Mouse (Mus musculus) hindbrain, embryonic 15.5 days (tissue): ENCODE data around the gene Fkbp10. TPM values are rescaled to one million over a fixed set of nuclear protein-coding genes. Genes with fewer than 3 reads are reported as not detected.

Experiments used
- ATAC-seq: fragments of 200-750 bp; cut with Nextera tagmentation; 2 replicates; pipeline ENCODE4 v1.8.0; 2017; ENCODE audit warnings: low read depth, moderate number of reproducible peaks, moderate TSS enrichment; ENCODE audit not compliant: low FRiP score
- H3K27ac ChIP-seq: fragments of 300-500 bp; sonication (generic); replicated peaks from 2 replicates; pipeline ENCODE4 v1.5.1; 2015; ENCODE audit warnings: mild to moderate bottlenecking, inconsistent platforms
- H3K27me3 ChIP-seq: fragments of 300-500 bp; sonication (generic); 2 replicates; pipeline ENCODE4 v1.6.1; 2015; ENCODE audit warnings: control low read depth, inconsistent platforms
- H3K36me3 ChIP-seq: fragments of 300-500 bp; sonication (generic); 2 replicates; pipeline ENCODE4 v1.6.1; 2015; ENCODE audit warnings: control low read depth, inconsistent platforms
- H3K4me1 ChIP-seq: fragments of 300-500 bp; sonication (generic); replicated peaks from 2 replicates; pipeline ENCODE4 v1.6.1; 2015; ENCODE audit warnings: control low read depth, inconsistent platforms
- H3K4me2 ChIP-seq: fragments of 300-500 bp; sonication (generic); 2 replicates; pipeline ENCODE4 v1.6.1; 2015; ENCODE audit warnings: moderate library complexity, mild to moderate bottlenecking, inconsistent platforms
- H3K4me3 ChIP-seq: fragments of 300-500 bp; sonication (generic); 2 replicates; pipeline ENCODE4 v1.5.1; 2015; ENCODE audit warnings: mild to moderate bottlenecking, inconsistent platforms
- H3K9ac ChIP-seq: fragments of 300-500 bp; sonication (generic); 2 replicates; pipeline ENCODE4 v1.6.1; 2015; ENCODE audit warnings: inconsistent platforms
- H3K9me3 ChIP-seq: fragments of 300-500 bp; sonication (generic); 2 replicates; pipeline ENCODE4 v1.6.1; 2016; ENCODE audit warnings: control low read depth, inconsistent platforms
- WGBS: fragments of 180-500 bp; shearing (Covaris S2); methylation state at CpG from one replicate; pipeline ENCODE4 v1.1.7; 2015; 5-methylcytosine and 5-hydroxymethylcytosine counted together
- polyA plus RNA-seq: library from polyadenylated mRNA; unstranded; fragments of >200 nt; fragmentation: Nextera tagmentation; extraction: Ambion mirVana; gene quantifications from 2 replicates; pipeline ENCODE4 v1.2.1, GENCODE M21; 2015

Gene Fkbp10
- polyA plus RNA-seq, 1 experiment from 2014 or later = 27.1 TPM

DNA sequence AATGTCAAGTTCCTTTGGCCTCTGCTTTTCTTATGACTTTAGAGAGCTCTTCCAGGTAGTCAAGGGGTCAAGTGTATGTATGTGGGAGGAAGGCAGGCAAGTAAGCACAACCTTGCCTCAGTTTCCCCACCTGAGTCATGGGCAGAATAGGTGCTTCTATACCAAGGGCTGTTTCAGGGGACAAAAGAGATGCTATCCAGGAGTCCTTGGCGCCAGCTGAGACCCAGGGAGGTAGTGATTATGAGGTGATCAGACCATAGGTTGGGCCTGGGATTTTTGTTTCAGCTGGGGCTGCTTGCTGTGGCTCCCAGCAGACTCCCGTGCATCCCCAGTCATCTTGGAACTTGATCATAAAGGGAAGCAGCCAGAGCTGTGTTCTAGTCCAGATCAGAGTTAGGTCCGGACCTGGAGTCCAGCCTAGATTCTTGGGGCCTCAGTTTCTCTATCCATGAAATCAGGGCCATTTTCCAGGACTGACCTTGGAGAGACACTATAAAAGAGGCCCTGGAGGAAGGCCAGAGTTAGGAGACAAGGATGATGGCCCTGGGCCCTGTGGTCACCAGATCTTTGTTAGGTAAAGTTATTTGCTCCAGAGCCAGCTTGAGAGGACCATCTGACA lies 10.9 kb upstream of the Fkbp10 start:
- Histone ChIP-seq H3K27ac (no peak overlapping the region), H3K4me2 (no peak overlapping the region), H3K36me3 (no peaks in the 10 kb centered on the region), H3K9ac (no peak overlapping the region), H3K4me3 (no peak overlapping the region), H3K9me3 (no peaks in the 10 kb centered on the region), H3K4me1 (no peaks in the 10 kb centered on the region), H3K27me3 (no peaks in the 10 kb centered on the region)
- 90% methylated on average over 3 of the region's 3 CpGs for WGBS
- ATAC-seq = no peak

- Histone ChIP-seq H3K4me3 (no peak overlapping the region), H3K36me3 (no peaks in the 10 kb centered on the region), H3K9ac (no peak overlapping the region), H3K9me3 (no peaks in the 10 kb centered on the region), H3K27ac (no peak overlapping the region), H3K4me2 (no peak overlapping the region), H3K27me3 (no peaks in the 10 kb centered on the region), H3K4me1 (no peaks in the 10 kb centered on the region)
- ATAC-seq = no peak
- 84% methylated on average over 8 of the region's 8 CpGs for WGBS
Measured at GRCm38 (mm10) chr11:100406273-100406672, 9.2 kb upstream of the Fkbp10 start.

- Histone ChIP-seq H3K9me3 (no peaks in the 10 kb centered on the region), H3K9ac (no peak overlapping the region), H3K27me3 (no peaks in the 10 kb centered on the region), H3K4me2 (no peak overlapping the region), H3K27ac (no peak overlapping the region), H3K4me1 (peaks cover 2% of the 10 kb centered on the region; the same call in 1 of the 2 replicates), H3K4me3 (no peak overlapping the region), H3K36me3 (no peaks in the 10 kb centered on the region)
- no peak for ATAC-seq
- 81% methylated on average over 5 of the region's 5 CpGs for WGBS
Measured at GRCm38 (mm10) chr11:100406995-100407705, 8.3 kb upstream of the Fkbp10 start.

- Histone ChIP-seq H3K9ac (no peak overlapping the region), H3K9me3 (no peaks in the 10 kb centered on the region), H3K4me2 (no peak overlapping the region), H3K27me3 (no peaks in the 10 kb centered on the region), H3K27ac (no peak overlapping the region), H3K36me3 (no peaks in the 10 kb centered on the region), H3K4me3 (no peak overlapping the region), H3K4me1 (peaks cover 12% of the 10 kb centered on the region)
- WGBS = 45% methylated on average over 10 of the region's 10 CpGs
- no peak for ATAC-seq
Measured at GRCm38 (mm10) chr11:100408076-100408834, 7.2 kb upstream of the Fkbp10 start.

- H3K9me3 ChIP-seq = no peaks in the 10 kb centered on the region
- H3K36me3 ChIP-seq = no peaks in the 10 kb centered on the region
- H3K27me3 ChIP-seq = no peaks in the 10 kb centered on the region
- 93% methylated on average over 12 of the region's 12 CpGs for WGBS
- ATAC-seq = no peak
- H3K4me1 ChIP-seq = peaks cover 19% of the 10 kb centered on the region
- no peak overlapping the region for H3K9ac ChIP-seq
- no peak overlapping the region for H3K4me2 ChIP-seq
- no peak overlapping the region for H3K27ac ChIP-seq
- no peak overlapping the region for H3K4me3 ChIP-seq
Measured at GRCm38 (mm10) chr11:100408835-100409462, 6.5 kb upstream of the Fkbp10 start.

- no peaks in the 10 kb centered on the region for H3K27me3 ChIP-seq
- H3K4me1 ChIP-seq = peaks cover 24% of the 10 kb centered on the region
- no peaks in the 10 kb centered on the region for H3K9me3 ChIP-seq
- no peak for ATAC-seq
- no peak overlapping the region for H3K9ac ChIP-seq
- H3K4me2 ChIP-seq = no peak overlapping the region
- no peak overlapping the region for H3K4me3 ChIP-seq
- WGBS = 74% methylated on average over 3 of the region's 3 CpGs
- H3K36me3 ChIP-seq = no peaks in the 10 kb centered on the region
- H3K27ac ChIP-seq = no peak overlapping the region
Measured at GRCm38 (mm10) chr11:100409686-100410085, 5.8 kb upstream of the Fkbp10 start.

DNA sequence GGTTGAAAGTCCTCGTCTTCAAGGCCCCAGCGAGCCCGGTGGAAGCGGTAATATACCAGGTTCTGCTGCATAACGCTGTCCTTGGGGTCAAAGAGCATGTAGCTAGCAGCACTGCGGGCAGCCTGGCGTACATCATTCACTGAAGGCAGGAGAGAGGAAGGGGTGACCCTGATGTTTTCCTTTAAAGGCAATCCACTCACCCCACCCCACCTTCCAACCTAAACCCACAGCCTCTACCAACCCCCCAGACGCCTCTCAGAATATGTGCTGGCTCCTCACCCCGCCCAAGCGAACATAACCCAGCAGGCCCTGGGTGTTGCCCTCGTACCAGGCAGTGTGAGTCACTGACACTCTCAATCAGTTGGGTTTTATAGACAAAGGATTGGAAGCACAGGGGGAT lies 3.8 kb upstream of the Fkbp10 start:
- 81% methylated on average over 11 of the region's 11 CpGs for WGBS
- peaks cover 33% of the 10 kb centered on the region for H3K4me1 ChIP-seq
- no peak overlapping the region for H3K9ac ChIP-seq
- no peak for ATAC-seq
- H3K4me2 ChIP-seq = no peak overlapping the region
- H3K36me3 ChIP-seq = no peaks in the 10 kb centered on the region
- H3K4me3 ChIP-seq = no peak overlapping the region
- peaks cover 14% of the 10 kb centered on the region for H3K27me3 ChIP-seq
- no peaks in the 10 kb centered on the region for H3K9me3 ChIP-seq
- H3K27ac ChIP-seq = no peak overlapping the region

DNA sequence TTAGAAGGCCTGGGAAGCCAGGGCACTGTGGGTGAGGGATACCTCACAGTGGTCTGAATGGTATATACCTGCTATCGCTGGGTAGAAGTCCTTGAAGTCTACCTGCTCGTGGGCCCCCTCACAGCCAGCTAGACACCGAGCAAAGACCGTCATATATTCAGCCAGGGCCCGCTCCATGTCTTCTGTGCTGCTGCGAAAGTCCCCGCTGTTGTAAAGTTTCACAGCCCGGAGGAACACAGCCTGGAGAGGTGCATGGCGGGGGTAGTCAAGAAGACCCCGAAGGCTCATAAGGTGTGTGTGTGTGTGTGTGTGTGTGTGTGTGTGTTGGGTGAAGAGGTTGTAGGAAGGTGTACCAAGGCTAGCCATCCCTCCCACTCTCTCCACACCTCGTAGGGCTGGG lies 2.0 kb upstream of the Fkbp10 start:
- Histone ChIP-seq H3K27me3 (peaks cover 14% of the 10 kb centered on the region), H3K9me3 (no peaks in the 10 kb centered on the region), H3K4me1 (peaks cover 33% of the 10 kb centered on the region), H3K9ac (peak overlapping the region; percentile 51), H3K4me3 (peak overlapping the region; percentile 58), H3K27ac (no peak overlapping the region), H3K4me2 (peak overlapping the region; percentile 64), H3K36me3 (no peaks in the 10 kb centered on the region)
- WGBS = 77% methylated on average over 11 of the region's 11 CpGs
- no peak for ATAC-seq

DNA sequence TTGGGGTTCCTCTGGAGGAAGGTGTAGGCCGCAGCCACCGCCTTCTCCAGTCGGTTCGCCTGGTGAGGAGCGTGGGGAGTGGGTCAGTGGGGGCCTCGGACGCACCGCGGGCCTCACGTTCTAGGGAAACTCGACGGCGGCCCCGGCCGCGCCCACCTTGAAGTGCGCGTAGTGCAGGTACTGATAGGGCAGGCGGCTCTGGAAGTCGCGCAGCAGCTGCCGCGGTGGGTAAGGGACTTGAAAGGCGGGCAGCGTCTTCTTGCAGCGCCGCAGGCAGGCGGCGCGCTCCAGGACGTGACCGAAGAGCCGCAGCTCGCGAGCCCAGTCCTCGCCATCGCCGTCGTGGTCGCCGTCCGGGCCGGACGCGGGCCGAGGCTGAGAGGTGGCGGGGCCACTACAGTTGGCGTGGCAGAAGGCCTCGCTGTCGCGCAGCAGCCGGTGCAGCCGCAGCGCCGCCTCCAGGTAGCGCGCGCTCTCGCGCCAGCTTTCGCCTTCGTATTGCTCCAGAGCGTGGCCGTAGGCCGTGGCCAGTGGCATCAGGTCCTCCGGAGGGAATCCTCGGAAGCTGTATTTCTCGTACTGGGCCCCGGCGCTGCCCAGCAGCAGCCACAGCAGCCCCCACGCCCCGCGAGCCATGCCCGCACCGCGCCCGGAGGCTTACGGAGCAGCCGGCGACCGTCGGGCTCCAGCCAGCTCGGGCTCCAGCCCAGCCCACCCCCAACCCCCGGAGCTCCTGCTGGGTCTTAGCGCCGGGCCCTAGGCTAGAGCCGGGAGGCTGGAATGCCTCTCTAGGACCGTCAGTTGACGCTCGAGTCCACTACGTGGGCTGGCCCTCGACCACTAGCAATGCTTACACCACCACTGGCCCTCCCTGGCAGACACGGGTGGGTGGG lies 1.2 kb upstream of the Fkbp10 start, which contains the start of gene P3h4:
Gene P3h4, minus strand, starts transcription at position 816 of the 893 bp plus-strand sequence.
- Histone ChIP-seq H3K4me3 (peak within 1 kb of the TSS; percentile 58), H3K9ac (peak within 1 kb of the TSS; percentile 51), H3K27me3 (peaks cover 14% of the 10 kb centered on the region), H3K27ac (peak within 1 kb of the TSS; percentile 76), H3K4me2 (peak within 1 kb of the TSS; percentile 64), H3K4me1 (peaks cover 33% of the 10 kb centered on the region), H3K36me3 (no peaks in the 10 kb centered on the region), H3K9me3 (no peaks in the 10 kb centered on the region)
- ATAC-seq = peak; percentile 94
- WGBS = 2% methylated on average over 93 of the region's 93 CpGs

- no peak overlapping the region for H3K4me2 ChIP-seq
- no peak overlapping the region for H3K4me3 ChIP-seq
- no peak for ATAC-seq
- peaks cover under 1% of the 10 kb centered on the region; the same call in 1 of the 2 replicates for H3K27me3 ChIP-seq
- H3K36me3 ChIP-seq = no peaks in the 10 kb centered on the region
- no peaks in the 10 kb centered on the region for H3K4me1 ChIP-seq
- H3K9ac ChIP-seq = no peak overlapping the region
- WGBS = 38% methylated on average over 8 of the region's 8 CpGs
- H3K27ac ChIP-seq = no peak overlapping the region
- no peaks in the 10 kb centered on the region for H3K9me3 ChIP-seq
Measured at GRCm38 (mm10) chr11:100421537-100421936, 6.0 kb downstream of the Fkbp10 start.

GRCm38 (mm10) chr11:100423836-100424235 lies 8.3 kb downstream of the Fkbp10 start:
- WGBS = 90% methylated on average over 7 of the region's 7 CpGs
- Histone ChIP-seq H3K9ac (no peak overlapping the region), H3K36me3 (no peaks in the 10 kb centered on the region), H3K4me3 (no peak overlapping the region), H3K27ac (no peak overlapping the region), H3K4me1 (peaks cover 3% of the 10 kb centered on the region; the same call in 1 of the 2 replicates), H3K9me3 (no peaks in the 10 kb centered on the region), H3K27me3 (no peaks in the 10 kb centered on the region), H3K4me2 (no peak overlapping the region)
- ATAC-seq = no peak
